In genomic region chr5:134865158-134865557, GRCm38 (mm10) we compare ENCODE assay signal across 9 mouse cellular contexts. TPM values are rescaled to one million over a fixed set of nuclear protein-coding genes. Genes with fewer than 3 reads are reported as not detected.
DNase-seq lines count a peak whose midpoint lies in the region; ATAC-seq and TF ChIP-seq lines count a peak whose summit lies in the region.
"Had no signal": no experiment of that assay in that cellular context is flagged by ENCODE, and none has a peak within 500 bp of the region (broad histone marks: within the 10 kb centered on the region; RNA-seq: fewer than 3 reads in every experiment).

No protein-coding gene starts in this region.

- WGBS in limb, embryonic 14.5 days, result 43% methylated on average over 8 of the region's 8 CpGs

- H3K9me3 ChIP-seq in limb, embryonic 14.5 days (ENCODE audit: control insufficient read depth, low read length), result no peaks in the 10 kb centered on the region
- H3K9me3 ChIP-seq: midbrain, embryonic 12.5 days had no signal

- H3K4me1 ChIP-seq in limb, embryonic 14.5 days (ENCODE audit: control insufficient read depth, insufficient read depth, low read length), result peaks cover 45% of the 10 kb centered on the region
- H3K4me1 ChIP-seq: midbrain, embryonic 12.5 days had no signal

- DNase-seq in left cerebral cortex, adult 2 months (ENCODE audit: extremely low spot score in 1 of 2, low spot score in 2 of 2), result peak in 1 of 2 experiments; percentile 10
- DNase-seq in left cerebral cortex, adult 11 months (ENCODE audit: low spot score), result no peak
- peak; percentile 60 to 77 for DNase-seq in cerebellum, postnatal 25 days
- DNase-seq in heart, adult 8-10 months (ENCODE audit: low spot score), result peak; percentile 58
- no peak for DNase-seq in limb, embryonic 14.5 days (ENCODE audit: low spot score)
- DNase-seq in yolk sac, embryonic 10.5 days (ENCODE audit: low spot score), result no peak
- DNase-seq in spleen, postnatal 10 days (ENCODE audit: low spot score in 2 of 2), result no peak

- intact Hi-C loops in left cerebral cortex, adult 2 months (cut with DNase I), result no loop called here

- TF ChIP-seq POLR2A in limb, embryonic 14.5 days (IDR thresholded peaks at IDR 0.05; ENCODE audit: borderline replicate concordance, extremely low read depth, insufficient read depth, insufficient read length), result no peak

- no peaks in the 10 kb centered on the region for H3K27me3 ChIP-seq in limb, embryonic 14.5 days (ENCODE audit: control insufficient read depth, insufficient read depth, low read length)
- H3K27me3 ChIP-seq: midbrain, embryonic 12.5 days had no signal

- H3K36me3 ChIP-seq in limb, embryonic 14.5 days (ENCODE audit: control insufficient read depth, insufficient read depth, low read length), result no peaks in the 10 kb centered on the region
- H3K36me3 ChIP-seq: midbrain, embryonic 12.5 days had no signal

- no peak overlapping the region for H3K27ac ChIP-seq in left cerebral cortex, adult 2 months
- peak overlapping the region; percentile 58 for H3K27ac ChIP-seq in limb, embryonic 14.5 days (replicated peaks; ENCODE audit: low read depth, low read length)
- H3K27ac ChIP-seq: midbrain, embryonic 12.5 days had no signal

- no peak overlapping the region for H3K4me3 ChIP-seq in left cerebral cortex, adult 2 months
- no peak overlapping the region for H3K4me3 ChIP-seq in limb, embryonic 14.5 days (replicated peaks; ENCODE audit: low read length)
- H3K4me3 ChIP-seq: midbrain, embryonic 12.5 days had no signal

- H3K9ac ChIP-seq in limb, embryonic 14.5 days (ENCODE audit: low read depth, low read length, severe bottlenecking), result peak overlapping the region; percentile 31; the same call in 1 of the 2 replicates
- H3K9ac ChIP-seq: midbrain, embryonic 12.5 days had no signal

- ATAC-seq in limb, embryonic 14.5 days (ENCODE audit: low FRiP score, low read depth), result no peak
- no peak for ATAC-seq in monocyte, adult 5-6 weeks (replicated peaks; ENCODE audit: insufficient number of reproducible peaks, low FRiP score, low TSS enrichment, poor library complexity, severe bottlenecking)

- TF ChIP-seq CTCF in left cerebral cortex, adult 2 months (IDR thresholded peaks at IDR 0.05), result peak; percentile 30

- H3K4me2 ChIP-seq in limb, embryonic 14.5 days (replicated peaks; ENCODE audit: low read depth, low read length, severe bottlenecking), result no peak overlapping the region
- H3K4me2 ChIP-seq: midbrain, embryonic 12.5 days had no signal

RNA-seq across cellular contexts. Expression of gene Tmem270, which starts 41.4 kb away (rescaled TPM):
- total RNA-seq in left cerebral cortex, adult 2 months (2021), result not detected
- total RNA-seq in heart, adult 8-10 months (2022), result not detected
- not detected in 2 replicates for polyA plus RNA-seq in limb, embryonic 14.5 days (2012; rRNA removed)
- polyA plus RNA-seq in limb, embryonic 14.5 days (2014; fragmentation: Nextera tagmentation; extraction: Ambion mirVana), result not detected in 2 replicates
- not detected in 3 replicates for total RNA-seq in monocyte, adult 5-6 weeks (2017)
- polyA plus RNA-seq: midbrain, embryonic 12.5 days had no signal

RNA-seq across cellular contexts. Expression of gene Cldn13, which starts 50.2 kb away (rescaled TPM):
- not detected for total RNA-seq in left cerebral cortex, adult 2 months (2021)
- not detected for total RNA-seq in heart, adult 8-10 months (2022)
- 0.33 TPM in 2 replicates for polyA plus RNA-seq in limb, embryonic 14.5 days (2012; rRNA removed)
- not detected in 2 replicates for polyA plus RNA-seq in limb, embryonic 14.5 days (2014; fragmentation: Nextera tagmentation; extraction: Ambion mirVana)
- total RNA-seq in monocyte, adult 5-6 weeks (2017), result not detected in 3 replicates

Comparison
In these comparisons a context has a peak if more than half of its experiments do, and no peak if none do; other contexts are left out.
1. DNase-seq: peak in cerebellum, postnatal 25 days (2 of 2) and heart, adult 8-10 months (single experiment); none in left cerebral cortex, adult 11 months (single experiment), limb, embryonic 14.5 days (single experiment), yolk sac, embryonic 10.5 days (single experiment) and spleen, postnatal 10 days (0 of 2).